Mouse (Mus musculus) left cerebral cortex, adult 2 months (tissue): Measurements from ENCODE around the gene Mrap. TPM values are rescaled to one million over a fixed set of nuclear protein-coding genes. Genes with fewer than 3 reads are reported as not detected.

Experiments
- DNase-seq, 2 experiments: peaks; one replicate each; pipeline ENCODE4 v3.0.0; 2021 to 2022; ENCODE audit warnings: low spot score in 2 of 2, mixed read lengths in 1 of 2; ENCODE audit errors: extremely low spot score in 1 of 2
- H3K27ac ChIP-seq: fragments of 200-600 bp; 2 replicates; pipeline ENCODE4 v1.8.1; 2022
- H3K4me3 ChIP-seq: fragments of 200-600 bp; 2 replicates; pipeline ENCODE4 v1.8.1; 2022
- CTCF ChIP-seq: fragments of 200-600 bp; IDR thresholded peaks from 2 replicates; pipeline ENCODE4 v1.8.1; 2022; ENCODE audit warnings: antibody characterized with exemption, mild to moderate bottlenecking, moderate library complexity
- intact Hi-C: fragments of 180-260 bp; cut with DNase I; formaldehyde crosslinking; loops from one replicate; pipeline ENCODE4 v1.15.1; 2025
- total RNA-seq, 2 experiments: library from RNA; stranded (reverse); gene quantifications; 2 replicates each; pipeline ENCODE4 v1.2.3; 2021

Mrap gene
- total RNA-seq, 2 experiments from 2014 or later, result 0.47 TPM; not detected in 1

- H3K4me3 ChIP-seq, result no peak overlapping the region
- intact Hi-C loops, result no loop called here
- no peak for DNase-seq
- no peak overlapping the region for H3K27ac ChIP-seq
- no peak for TF ChIP-seq CTCF
Observed at GRCm38 (mm10) chr16:90765195-90765877, 27.3 kb downstream of the Mrap start.

- Histone ChIP-seq H3K27ac (no peak overlapping the region), H3K4me3 (no peak overlapping the region)
- TF ChIP-seq CTCF, result no peak
- no peak for DNase-seq
- intact Hi-C loops, result no loop called here
Observed at GRCm38 (mm10) chr16:90766919-90767454, 29.0 kb downstream of the Mrap start.

- DNase-seq, result no peak
Observed at GRCm38 (mm10) chr16:90774216-90774615, 36.2 kb downstream of the Mrap start.

GRCm38 (mm10) chr16:90774646-90775045 lies 36.6 kb downstream of the Mrap start:
- H3K27ac ChIP-seq, result no peak overlapping the region
- no peak overlapping the region for H3K4me3 ChIP-seq
- no peak for DNase-seq
- TF ChIP-seq CTCF, result no peak
- intact Hi-C loops, result no loop called here

More at GRCm38 (mm10) chr16:90774216-90774615, 36.2 kb downstream of the Mrap start:
- no peak overlapping the region for H3K27ac ChIP-seq
- H3K4me3 ChIP-seq, result no peak overlapping the region
- no peak for TF ChIP-seq CTCF
- intact Hi-C loops, result no loop called here

GRCm38 (mm10) chr16:90775946-90776520 lies 38.0 kb downstream of the Mrap start:
- intact Hi-C loops, result no loop called here
- DNase-seq, result no peak
- TF ChIP-seq CTCF, result no peak
- Histone ChIP-seq H3K4me3 (no peak overlapping the region), H3K27ac (no peak overlapping the region)

- no peak for DNase-seq
- intact Hi-C loops, result no loop called here
- no peak overlapping the region for H3K27ac ChIP-seq
- no peak overlapping the region for H3K4me3 ChIP-seq
- TF ChIP-seq CTCF, result no peak
Observed at GRCm38 (mm10) chr16:90779783-90780182, 41.8 kb downstream of the Mrap start.

GRCm38 (mm10) chr16:90783302-90783701 lies 45.3 kb downstream of the Mrap start:
- H3K27ac ChIP-seq, result no peak overlapping the region
- no peak for TF ChIP-seq CTCF
- intact Hi-C loops, result no loop called here
- H3K4me3 ChIP-seq, result no peak overlapping the region
- DNase-seq, result no peak

- Histone ChIP-seq H3K27ac (no peak overlapping the region), H3K4me3 (no peak overlapping the region)
- intact Hi-C loops, result no loop called here
- no peak for TF ChIP-seq CTCF
- no peak for DNase-seq
Observed at GRCm38 (mm10) chr16:90785257-90785656, 47.2 kb downstream of the Mrap start.

GRCm38 (mm10) chr16:90788580-90788979 lies 50.6 kb downstream of the Mrap start:
- no peak overlapping the region for H3K4me3 ChIP-seq
- DNase-seq, result no peak
- TF ChIP-seq CTCF, result no peak
- no peak overlapping the region for H3K27ac ChIP-seq
- intact Hi-C loops, result no loop called here

- Histone ChIP-seq H3K4me3 (no peak overlapping the region), H3K27ac (no peak overlapping the region)
- DNase-seq, result no peak
- intact Hi-C loops, result no loop called here
- TF ChIP-seq CTCF, result no peak
Observed at GRCm38 (mm10) chr16:90790946-90791345, 52.9 kb downstream of the Mrap start.

- H3K4me3 ChIP-seq, result no peak overlapping the region
- DNase-seq, result peak in 1 of 2 experiments; percentile 25
- intact Hi-C loops, result no loop called here
- TF ChIP-seq CTCF, result no peak
- no peak overlapping the region for H3K27ac ChIP-seq
Observed at GRCm38 (mm10) chr16:90792066-90792465, 54.1 kb downstream of the Mrap start.

- no peak for TF ChIP-seq CTCF
- intact Hi-C loops, result no loop called here
- DNase-seq, result no peak
- no peak overlapping the region for H3K27ac ChIP-seq
- H3K4me3 ChIP-seq, result no peak overlapping the region
Observed at GRCm38 (mm10) chr16:90792500-90792899, 54.5 kb downstream of the Mrap start.

GRCm38 (mm10) chr16:90794708-90795107 lies 56.7 kb downstream of the Mrap start:
- DNase-seq, result no peak
- Histone ChIP-seq H3K27ac (no peak overlapping the region), H3K4me3 (no peak overlapping the region)
- intact Hi-C loops, result no loop called here
- no peak for TF ChIP-seq CTCF
